Mouse (Mus musculus) heart, postnatal 36 days (tissue): ENCODE measurements at regions not wholly inside any gene's neighbourhood (a gene's known extent, or its start where the extent isn't known, plus 50 kb on each side); places are given as distances from the start of the nearest gene placed in this dataset.

Experiments used
- DNase-seq, 2 experiments: peaks; one replicate each; pipeline ENCODE4 v3.0.0; 2021 to 2022
- intact Hi-C: fragments of 180-260 bp; cut with DNase I; formaldehyde crosslinking; loops from one replicate; pipeline ENCODE4 v1.15.1; 2025

GRCm38 (mm10) chr4:8380711-8381338 lies 142.0 kb upstream of the Car8 start:
- intact Hi-C loops, result loop anchor here (1.0 to 10.0 kb wide), 4 partner anchors 126 to 715 kb away; no protein-coding TSS in a partner anchor
- peak; percentile 55 to 59 for DNase-seq

- intact Hi-C loops, result no loop called here
- no peak for DNase-seq
Measured at GRCm38 (mm10) chr4:8374737-8375489, 136.1 kb upstream of the Car8 start.

GRCm38 (mm10) chr4:8374061-8374460 lies 135.2 kb upstream of the Car8 start:
- intact Hi-C loops, result no loop called here

GRCm38 (mm10) chr4:8372069-8372468 lies 133.2 kb upstream of the Car8 start:
- no peak for DNase-seq
- intact Hi-C loops, result no loop called here

More at GRCm38 (mm10) chr4:8374061-8374460, 135.2 kb upstream of the Car8 start:
- DNase-seq, result no peak

- DNase-seq, result no peak
- intact Hi-C loops, result no loop called here
Measured at GRCm38 (mm10) chr4:8370786-8371185, 131.9 kb upstream of the Car8 start.

GRCm38 (mm10) chr4:8367487-8368276 lies 128.8 kb upstream of the Car8 start:
- intact Hi-C loops, result loop anchor here (1.0 to 5.0 kb wide), 5 partner anchors 180 to 1805 kb away; no protein-coding TSS in a partner anchor
- peak; percentile 14 to 24 for DNase-seq

GRCm38 (mm10) chr4:8366978-8367377 lies 128.1 kb upstream of the Car8 start:
- intact Hi-C loops, result loop anchor here (1.0 to 5.0 kb wide), 4 partner anchors 180 to 1805 kb away; no protein-coding TSS in a partner anchor

GRCm38 (mm10) chr4:8362409-8362808 lies 123.6 kb upstream of the Car8 start:
- intact Hi-C loops, result no loop called here
- DNase-seq, result no peak

More at GRCm38 (mm10) chr4:8366978-8367377, 128.1 kb upstream of the Car8 start:
- DNase-seq, result no peak

GRCm38 (mm10) chr4:8361931-8362330 lies 123.1 kb upstream of the Car8 start:
- intact Hi-C loops, result no loop called here
- no peak for DNase-seq

- no peak for DNase-seq
- intact Hi-C loops, result no loop called here
Measured at GRCm38 (mm10) chr4:8361305-8361704, 122.5 kb upstream of the Car8 start.

GRCm38 (mm10) chr4:8357443-8357842 lies 118.6 kb upstream of the Car8 start:
- DNase-seq, result no peak

GRCm38 (mm10) chr4:8341928-8342327 lies 103.1 kb upstream of the Car8 start:
- intact Hi-C loops, result no loop called here
- no peak for DNase-seq

More at GRCm38 (mm10) chr4:8357443-8357842, 118.6 kb upstream of the Car8 start:
- intact Hi-C loops, result no loop called here

- no peak for DNase-seq
Measured at GRCm38 (mm10) chr4:8309241-8309987, 70.6 kb upstream of the Car8 start.

GRCm38 (mm10) chr4:8292563-8292962 lies 53.7 kb upstream of the Car8 start:
- intact Hi-C loops, result no loop called here

More at GRCm38 (mm10) chr4:8309241-8309987, 70.6 kb upstream of the Car8 start:
- intact Hi-C loops, result no loop called here

GRCm38 (mm10) chr4:8291528-8292492 lies 53.0 kb upstream of the Car8 start:
- no peak for DNase-seq
- intact Hi-C loops, result no loop called here

More at GRCm38 (mm10) chr4:8292563-8292962, 53.7 kb upstream of the Car8 start:
- no peak for DNase-seq

GRCm38 (mm10) chr4:8289901-8290300 lies 51.1 kb upstream of the Car8 start:
- DNase-seq, result no peak
- intact Hi-C loops, result no loop called here
